Mouse (Mus musculus) cerebellum, postnatal 14 days (tissue): Measurements from ENCODE around the gene Atp13a3.
"Not testable (repeated sequence)": the region's sequence is repeated elsewhere in the genome, so short reads cannot be mapped to it uniquely, and the experiment has no call there.

Experiments used
- DNase-seq, 2 experiments: peaks; one replicate each; pipeline ENCODE4 v3.0.0; 2021; ENCODE audit warnings: mixed read lengths in 2 of 2

Atp13a3 gene

DNA sequence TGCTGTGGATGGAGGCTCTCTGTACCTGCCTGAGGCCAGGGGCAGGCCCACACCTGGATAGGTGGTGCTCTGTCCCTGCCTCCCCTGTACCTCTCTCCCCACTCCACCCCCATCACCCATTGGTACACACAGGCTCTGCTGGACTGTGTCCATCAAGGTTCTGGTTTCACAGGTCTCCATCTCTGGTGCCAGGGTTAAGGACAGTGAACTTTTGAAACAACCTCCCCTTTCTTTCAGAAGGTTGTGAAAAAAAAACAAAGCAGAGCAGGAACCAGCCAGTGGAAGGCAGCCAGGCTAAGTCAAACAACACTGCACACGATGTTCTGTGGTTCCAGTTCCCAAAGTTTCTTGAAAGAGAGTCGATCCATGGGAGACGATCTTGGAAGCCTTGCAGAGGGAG is 6.9 kb upstream of the Atp13a3 start:
- no peak for DNase-seq

DNA sequence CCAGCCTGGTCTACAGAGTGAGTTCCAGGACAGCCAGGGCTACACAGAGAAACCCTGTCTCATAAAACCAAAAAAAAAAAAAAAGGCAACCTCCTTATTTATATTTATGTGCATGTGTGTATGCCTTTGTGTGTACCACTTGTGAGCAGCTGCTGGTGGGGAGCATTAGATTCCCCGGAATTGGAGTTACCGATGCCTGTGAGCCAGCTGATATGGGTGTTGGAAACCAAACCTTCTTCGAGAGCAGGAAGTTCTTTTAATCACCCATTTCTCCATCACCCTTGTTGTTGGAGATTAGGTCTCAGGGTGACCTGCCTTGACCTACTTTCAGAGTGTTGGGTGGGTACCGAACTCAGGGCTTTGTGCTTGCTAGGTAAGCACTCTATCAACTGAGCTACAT is 5.1 kb upstream of the Atp13a3 start:
- no peak for DNase-seq

- no peak for DNase-seq
Observed at GRCm38 (mm10) chr16:30407513-30407912, 1.7 kb upstream of the Atp13a3 start.

- DNase-seq, result no peak
Observed at GRCm38 (mm10) chr16:30403528-30403927, 2.2 kb downstream of the Atp13a3 start.

- DNase-seq, result no peak
Observed at GRCm38 (mm10) chr16:30397127-30398057, 8.4 kb downstream of the Atp13a3 start.

GRCm38 (mm10) chr16:30395136-30395535 is 10.6 kb downstream of the Atp13a3 start:
- DNase-seq, result no peak

DNA sequence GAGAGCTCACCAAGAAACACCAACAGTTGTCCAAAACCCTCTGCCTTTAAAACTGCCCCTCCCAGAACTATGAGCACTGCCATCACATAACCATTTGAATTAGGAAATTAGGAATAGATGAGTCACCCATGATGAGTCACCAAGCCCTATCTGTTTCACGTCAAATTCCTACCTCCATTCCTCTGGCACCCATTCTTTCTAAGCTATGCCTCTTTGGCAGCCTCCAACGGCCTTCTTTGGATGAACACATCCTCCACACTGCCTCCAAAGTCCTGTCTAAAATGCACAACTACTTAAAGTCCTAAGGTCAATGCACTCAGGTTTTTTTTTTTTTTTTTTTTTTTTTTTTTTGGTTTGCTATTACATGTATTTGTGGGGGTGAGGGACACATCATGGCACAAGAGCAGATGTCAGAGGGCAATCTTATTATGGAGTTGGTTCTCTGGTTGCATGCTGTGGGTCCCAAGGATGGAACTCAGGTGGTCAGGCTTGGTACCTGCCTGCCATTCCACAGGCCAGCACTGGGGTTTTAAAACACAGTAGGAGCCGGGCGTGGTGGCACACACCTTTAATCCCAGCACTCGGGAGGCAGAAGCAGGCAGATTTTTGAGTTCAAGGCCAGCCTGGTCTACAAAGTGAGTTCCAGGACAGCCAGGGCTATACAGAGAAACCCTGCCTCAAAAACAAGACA is 15.0 kb downstream of the Atp13a3 start:
- no peak for DNase-seq

GRCm38 (mm10) chr16:30389831-30390649 is 15.7 kb downstream of the Atp13a3 start:
- no peak for DNase-seq

- peak; percentile 28 to 31 for DNase-seq
Observed at GRCm38 (mm10) chr16:30389210-30389684, 16.5 kb downstream of the Atp13a3 start.

DNA sequence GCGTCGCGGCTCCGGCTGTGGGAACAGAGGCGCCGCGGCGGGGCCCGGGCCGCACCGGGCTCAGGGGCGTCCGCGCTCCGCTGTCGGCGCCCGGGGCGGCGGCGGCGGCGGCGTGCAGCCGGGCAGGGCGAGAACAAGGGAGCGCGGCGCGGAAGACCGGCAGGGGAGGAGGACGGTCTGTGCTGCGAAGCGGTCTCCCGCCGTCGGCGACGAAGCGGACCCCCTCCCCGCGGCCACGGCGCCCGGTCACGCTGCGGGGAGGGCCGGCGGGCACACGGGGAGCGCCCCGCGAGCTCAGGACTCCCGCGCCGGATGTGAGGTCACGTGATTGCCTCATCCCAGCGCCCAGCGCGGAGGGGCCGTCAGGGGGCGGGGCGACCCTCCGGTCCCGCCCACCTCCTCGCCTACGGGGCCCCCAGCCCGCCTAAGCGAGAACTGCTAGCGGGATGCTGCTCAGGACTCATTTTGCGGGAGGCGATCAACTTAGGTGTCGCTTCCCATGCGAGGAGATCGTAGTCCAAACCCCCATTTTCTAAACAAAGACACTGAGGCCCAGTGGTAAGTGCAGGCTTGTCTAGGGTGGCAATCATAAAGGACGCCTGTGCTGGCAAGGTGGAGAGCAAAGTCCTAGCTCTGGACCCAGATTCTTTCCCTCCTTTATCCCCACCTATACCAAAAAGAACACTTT is 17.1 kb downstream of the Atp13a3 start:
- DNase-seq, result peak; percentile 91 to 93

GRCm38 (mm10) chr16:30387871-30388460 is 17.8 kb downstream of the Atp13a3 start:
- peak; percentile 56 for DNase-seq

- no peak for DNase-seq
Observed at GRCm38 (mm10) chr16:30386911-30387439, 18.8 kb downstream of the Atp13a3 start.

GRCm38 (mm10) chr16:30385531-30385930 is 20.2 kb downstream of the Atp13a3 start:
- no peak for DNase-seq

GRCm38 (mm10) chr16:30376237-30376636 is 29.5 kb downstream of the Atp13a3 start:
- DNase-seq, result no peak

GRCm38 (mm10) chr16:30374927-30375326 is 30.8 kb downstream of the Atp13a3 start:
- no peak for DNase-seq

GRCm38 (mm10) chr16:30374266-30374665 is 31.5 kb downstream of the Atp13a3 start:
- peak; percentile 72 for DNase-seq

GRCm38 (mm10) chr16:30373286-30373685 is 32.5 kb downstream of the Atp13a3 start:
- DNase-seq, result not testable (repeated sequence)

DNA sequence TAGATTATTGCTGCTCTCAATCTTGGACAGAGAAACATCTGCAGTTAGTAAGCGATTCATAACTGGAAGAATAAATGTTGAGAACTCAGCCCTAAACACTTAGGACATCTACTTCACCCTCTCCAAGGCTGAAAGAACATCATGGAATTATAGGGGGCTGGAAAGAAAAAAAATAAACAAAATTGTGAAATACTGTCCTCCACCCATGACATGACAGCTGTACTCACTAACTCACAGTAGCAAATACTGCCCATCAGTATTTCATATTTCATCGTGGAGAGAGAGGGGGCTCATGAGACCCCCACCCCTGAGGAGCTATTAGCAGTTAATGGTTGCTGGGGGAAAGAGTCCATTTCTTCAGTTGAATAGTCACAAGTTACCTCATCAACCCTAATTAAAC is 38.4 kb downstream of the Atp13a3 start:
- DNase-seq, result no peak

- DNase-seq, result no peak
Observed at GRCm38 (mm10) chr16:30364604-30365003, 41.2 kb downstream of the Atp13a3 start.

GRCm38 (mm10) chr16:30362528-30362927 is 43.2 kb downstream of the Atp13a3 start:
- DNase-seq, result no peak

GRCm38 (mm10) chr16:30353489-30353888 is 52.3 kb downstream of the Atp13a3 start:
- not testable (repeated sequence) for DNase-seq

- peak; percentile 17 to 43 for DNase-seq
Observed at GRCm38 (mm10) chr16:30314236-30314635, 91.5 kb downstream of the Atp13a3 start.
